Mouse (Mus musculus): ENCODE measurements around the gene Rfc5. TPM values are rescaled to one million over a fixed set of nuclear protein-coding genes. Genes with fewer than 3 reads are reported as not detected.
"Not testable (repeated sequence)": the region's sequence is repeated elsewhere in the genome, so short reads cannot be mapped to it uniquely, and the experiment has no call there.

Rfc5 gene
- total RNA-seq, 2 experiments from 2014 or later: 2.1 to 2.5 TPM

- intact Hi-C loops (cut with DNase I): loop anchor here (10.0 kb wide), 1 partner anchor 265 kb away; the partner anchor contains the start of gene Suds3
- DNase-seq: no peak
These were observed 8.6 kb downstream of the Rfc5 start for GRCm38 (mm10) chr5:117380199-117380598.

- intact Hi-C loops (cut with DNase I); DNase-seq: not testable (repeated sequence)
These were observed 11.1 kb downstream of the Rfc5 start for GRCm38 (mm10) chr5:117377731-117378130.

- no peak for DNase-seq
- intact Hi-C loops (cut with DNase I): no loop called here
These were observed 12.5 kb downstream of the Rfc5 start for GRCm38 (mm10) chr5:117376331-117376761.

- no peak for DNase-seq
- intact Hi-C loops (cut with DNase I): no loop called here
These were observed 14.3 kb downstream of the Rfc5 start for GRCm38 (mm10) chr5:117374372-117375049.

- intact Hi-C loops (cut with DNase I): no loop called here
- DNase-seq: no peak
These were observed 15.4 kb downstream of the Rfc5 start for GRCm38 (mm10) chr5:117373418-117373817.

- intact Hi-C loops (cut with DNase I): no loop called here
- no peak for DNase-seq
These were observed 18.3 kb downstream of the Rfc5 start for GRCm38 (mm10) chr5:117370592-117370991.

GRCm38 (mm10) chr5:117367206-117367605, 21.6 kb downstream of the Rfc5 start:
- DNase-seq: no peak
- intact Hi-C loops (cut with DNase I): no loop called here

- intact Hi-C loops (cut with DNase I): no loop called here
- DNase-seq: no peak
These were observed 22.8 kb downstream of the Rfc5 start for GRCm38 (mm10) chr5:117365904-117366561.

- intact Hi-C loops (cut with DNase I): no loop called here
- DNase-seq: no peak
These were observed 24.0 kb downstream of the Rfc5 start for GRCm38 (mm10) chr5:117364821-117365220.

- peak in 1 of 2 experiments; percentile 11 for DNase-seq
- intact Hi-C loops (cut with DNase I): no loop called here
These were observed 25.6 kb downstream of the Rfc5 start for GRCm38 (mm10) chr5:117363066-117363782.

GRCm38 (mm10) chr5:117361590-117361989, 27.3 kb downstream of the Rfc5 start:
- DNase-seq: no peak
- intact Hi-C loops (cut with DNase I): no loop called here

- intact Hi-C loops (cut with DNase I): no loop called here
- no peak for DNase-seq
These were observed 28.0 kb downstream of the Rfc5 start for GRCm38 (mm10) chr5:117360631-117361541.

- DNase-seq: no peak
- intact Hi-C loops (cut with DNase I): no loop called here
These were observed 28.7 kb downstream of the Rfc5 start for GRCm38 (mm10) chr5:117360228-117360515.

- no peak for DNase-seq
- intact Hi-C loops (cut with DNase I): no loop called here
These were observed 29.2 kb downstream of the Rfc5 start for GRCm38 (mm10) chr5:117359497-117360227.

- intact Hi-C loops (cut with DNase I): no loop called here
- DNase-seq: peak; percentile 50 to 51
These were observed 30.1 kb downstream of the Rfc5 start for GRCm38 (mm10) chr5:117358725-117359124.

- no peak for DNase-seq
- intact Hi-C loops (cut with DNase I): no loop called here
These were observed 30.6 kb downstream of the Rfc5 start for GRCm38 (mm10) chr5:117358248-117358630.

GRCm38 (mm10) chr5:117357478-117358247, 31.2 kb downstream of the Rfc5 start:
- peak; percentile 27 to 57 for DNase-seq
- intact Hi-C loops (cut with DNase I): loop anchor here (2.0 kb wide), 1 partner anchor 39 kb away; the partner anchor contains the start of gene Vsig10

GRCm38 (mm10) chr5:117357129-117357477, 31.7 kb downstream of the Rfc5 start, which contains the start of gene Wsb2:
Wsb2 (plus strand) TSS chr5:117357304.
- intact Hi-C loops (cut with DNase I): loop anchor here (2.0 kb wide), 1 partner anchor 38 kb away; the partner anchor contains the start of gene Vsig10
- DNase-seq: peak; percentile 71 to 82

Data from gastrocnemius, postnatal 36 days (tissue).